Mouse (Mus musculus): ENCODE measurements around the gene Khdc4. TPM values are rescaled to one million over a fixed set of nuclear protein-coding genes. Genes with fewer than 3 reads are reported as not detected.
"Not testable (repeated sequence)": the region's sequence is repeated elsewhere in the genome, so short reads cannot be mapped to it uniquely, and the experiment has no call there.

The Khdc4 gene
- polyA plus RNA-seq, 1 experiment from 2014 or later: 122 TPM

DNA sequence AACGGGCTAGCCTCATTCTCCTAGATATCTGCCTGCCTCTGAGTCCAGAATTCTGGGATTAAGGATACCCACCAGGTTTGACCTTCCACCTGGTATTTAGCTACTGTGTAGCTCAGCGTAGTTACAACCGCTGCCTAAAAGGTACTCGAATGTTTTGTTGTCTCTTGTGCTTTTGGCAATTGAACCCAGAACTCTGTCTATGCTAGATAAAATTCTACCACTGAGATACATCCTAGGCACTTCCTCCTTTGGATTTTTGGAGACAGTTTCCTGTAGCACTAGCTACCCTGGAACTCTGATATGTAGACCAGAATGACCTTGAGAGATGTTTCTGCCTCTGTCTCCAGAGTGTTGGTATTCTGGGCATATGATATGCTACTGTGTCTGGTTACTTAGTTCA is 28.1 kb downstream of the Khdc4 start:
- Histone ChIP-seq H3K27ac (replicated peaks) (no peak overlapping the region), H3K9me3 (no peaks in the 10 kb centered on the region), H3K36me3 (peaks cover 56% of the 10 kb centered on the region), H3K4me3 (no peak overlapping the region), H3K4me1 (peaks cover 13% of the 10 kb centered on the region), H3K4me2 (replicated peaks) (no peak overlapping the region), H3K9ac (replicated peaks) (no peak overlapping the region), H3K27me3 (no peaks in the 10 kb centered on the region)
- no peak for ATAC-seq (ENCODE audit: low FRiP score, low read depth)
- 97% methylated on average over 4 of the region's 4 CpGs for WGBS

GRCm38 (mm10) chr3:88714725-88715124 is 29.1 kb downstream of the Khdc4 start:
- Histone ChIP-seq H3K27me3 (no peaks in the 10 kb centered on the region), H3K9me3 (no peaks in the 10 kb centered on the region), H3K9ac (replicated peaks) (no peak overlapping the region), H3K4me1 (peaks cover 18% of the 10 kb centered on the region), H3K27ac (replicated peaks) (no peak overlapping the region), H3K4me3 (no peak overlapping the region), H3K36me3 (peaks cover 50% of the 10 kb centered on the region), H3K4me2 (replicated peaks) (no peak overlapping the region)
- WGBS: 83% methylated on average over 2 of the region's 2 CpGs
- ATAC-seq (ENCODE audit: low FRiP score, low read depth): no peak

DNA sequence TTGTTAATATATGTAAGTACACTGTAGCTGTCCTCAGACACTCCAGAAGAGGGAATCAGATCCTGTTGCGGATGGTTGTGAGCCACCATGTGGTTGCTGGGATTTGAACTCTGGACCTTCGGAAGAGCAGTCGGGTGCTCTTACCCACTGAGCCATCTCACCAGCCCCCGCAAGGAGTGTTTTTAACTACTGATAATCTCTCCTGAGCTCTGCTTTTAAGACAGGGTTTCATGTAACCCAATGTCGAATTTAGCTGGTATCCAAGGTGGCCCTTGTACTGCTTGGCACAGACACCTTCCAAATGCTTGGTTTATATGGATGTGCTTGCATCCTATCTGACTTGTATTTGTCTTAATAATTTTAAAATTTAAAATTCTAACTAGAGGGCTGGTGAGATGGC is 30.1 kb downstream of the Khdc4 start:
- H3K4me2 ChIP-seq (replicated peaks); H3K27me3 ChIP-seq; H3K9me3 ChIP-seq; H3K27ac ChIP-seq (replicated peaks); H3K4me3 ChIP-seq; H3K9ac ChIP-seq (replicated peaks); ATAC-seq (ENCODE audit: low FRiP score, low read depth): not testable (repeated sequence)
- Histone ChIP-seq H3K36me3 (peaks cover 47% of the 10 kb centered on the region), H3K4me1 (peaks cover 18% of the 10 kb centered on the region)
- WGBS: 88% methylated on average over 5 of the region's 5 CpGs

- Histone ChIP-seq H3K36me3 (peaks cover 40% of the 10 kb centered on the region), H3K4me3 (peak within 1 kb of the TSS; percentile 85), H3K27me3 (no peaks in the 10 kb centered on the region), H3K9ac (replicated peaks) (peak within 1 kb of the TSS; percentile 69), H3K27ac (replicated peaks) (peak within 1 kb of the TSS; percentile 46), H3K4me1 (peaks cover 18% of the 10 kb centered on the region), H3K4me2 (replicated peaks) (peak within 1 kb of the TSS; percentile 84), H3K9me3 (no peaks in the 10 kb centered on the region)
- peak; percentile 97 for ATAC-seq (ENCODE audit: low FRiP score, low read depth)
- 2% methylated on average over 27 of the region's 27 CpGs for WGBS
Observed at GRCm38 (mm10) chr3:88716399-88717197, 31.0 kb downstream of the Khdc4 start, which contains the start of gene Rit1. TSS of gene Rit1 (plus strand) at chr3:88716838.

- Histone ChIP-seq H3K9ac (replicated peaks) (peak overlapping the region; percentile 69), H3K27me3 (no peaks in the 10 kb centered on the region), H3K4me3 (peak overlapping the region; percentile 85), H3K27ac (replicated peaks) (peak overlapping the region; percentile 46), H3K9me3 (no peaks in the 10 kb centered on the region), H3K4me1 (peaks cover 18% of the 10 kb centered on the region), H3K4me2 (replicated peaks) (peak overlapping the region; percentile 84), H3K36me3 (peaks cover 34% of the 10 kb centered on the region)
- WGBS: 7% methylated on average over 9 of the region's 9 CpGs
- ATAC-seq (ENCODE audit: low FRiP score, low read depth): peak; percentile 76
Observed at GRCm38 (mm10) chr3:88717198-88717798, 31.7 kb downstream of the Khdc4 start.

DNA sequence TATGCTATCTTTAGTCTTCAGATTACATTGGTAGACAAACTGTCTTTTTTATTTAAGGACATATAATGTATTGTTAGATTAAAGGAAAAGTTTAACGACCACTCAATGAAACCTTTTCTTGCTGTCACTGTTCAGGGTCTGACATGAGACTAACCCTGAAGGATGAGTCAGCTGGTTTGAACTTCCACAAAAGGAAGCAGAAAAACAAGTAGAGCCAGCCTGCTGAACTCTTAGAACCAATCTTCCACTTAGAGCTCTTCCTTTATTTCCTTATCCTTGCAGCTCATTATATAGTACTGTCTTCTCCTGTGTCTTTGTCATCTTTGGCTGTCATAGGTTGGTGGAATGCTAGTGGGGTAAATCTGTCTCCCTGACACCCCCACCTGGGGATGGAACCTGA is 32.2 kb downstream of the Khdc4 start:
- no peaks in the 10 kb centered on the region for H3K27me3 ChIP-seq
- no peak overlapping the region for H3K27ac ChIP-seq (replicated peaks)
- H3K9ac ChIP-seq (replicated peaks): no peak overlapping the region; the same call in 1 of the 2 replicates
- 78% methylated on average over 1 of the region's 1 CpGs for WGBS
- H3K9me3 ChIP-seq: no peaks in the 10 kb centered on the region
- peaks cover 30% of the 10 kb centered on the region for H3K36me3 ChIP-seq
- H3K4me3 ChIP-seq: peak overlapping the region; percentile 28
- H3K4me2 ChIP-seq (replicated peaks): peak overlapping the region; percentile 84
- peaks cover 18% of the 10 kb centered on the region for H3K4me1 ChIP-seq
- no peak for ATAC-seq (ENCODE audit: low FRiP score, low read depth)

DNA sequence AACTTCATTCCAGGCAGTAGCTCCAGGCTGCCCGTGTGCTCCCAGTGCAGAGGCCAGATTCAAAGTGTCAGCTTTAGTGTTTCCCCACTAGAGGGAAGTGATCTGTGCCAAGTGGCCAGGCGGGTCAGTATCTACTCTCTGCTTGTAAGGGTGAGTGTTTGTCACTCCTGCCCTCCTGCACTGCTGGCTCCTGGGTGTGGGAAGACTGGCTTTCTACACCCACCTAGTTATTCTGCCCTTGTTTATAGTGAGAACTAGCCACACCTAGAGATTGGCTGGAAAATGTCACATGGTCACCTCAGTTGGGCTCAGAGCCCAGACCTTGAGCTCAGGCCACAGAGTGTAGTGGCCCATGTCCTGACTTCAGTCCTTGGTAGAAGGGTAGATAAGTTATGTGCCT is 33.5 kb downstream of the Khdc4 start:
- H3K9ac ChIP-seq (replicated peaks): no peak overlapping the region
- H3K4me1 ChIP-seq: peaks cover 18% of the 10 kb centered on the region
- 79% methylated on average over 2 of the region's 2 CpGs for WGBS
- ATAC-seq (ENCODE audit: low FRiP score, low read depth): no peak
- no peak overlapping the region for H3K27ac ChIP-seq (replicated peaks)
- no peak overlapping the region for H3K4me2 ChIP-seq (replicated peaks)
- H3K36me3 ChIP-seq: peaks cover 26% of the 10 kb centered on the region
- H3K9me3 ChIP-seq: peaks cover 8% of the 10 kb centered on the region
- H3K27me3 ChIP-seq: no peaks in the 10 kb centered on the region
- no peak overlapping the region for H3K4me3 ChIP-seq

DNA sequence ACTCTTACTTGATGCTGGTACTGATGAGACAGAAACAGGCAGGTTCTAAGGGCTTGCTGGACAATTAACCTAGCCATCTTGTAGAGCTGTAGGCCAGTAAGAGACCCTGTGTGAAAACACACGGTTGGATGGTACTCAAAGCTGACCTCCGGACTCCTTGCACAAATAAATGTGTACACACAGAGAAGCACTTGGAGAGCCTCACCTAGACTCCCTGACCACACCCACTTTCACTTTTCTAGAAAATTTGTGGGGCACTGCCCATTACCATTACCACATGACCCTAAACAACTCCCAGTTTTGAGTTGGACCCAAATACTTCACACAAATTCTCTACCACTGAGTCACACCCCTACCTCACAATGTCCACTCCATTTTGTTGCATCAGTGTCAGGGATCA is 51.0 kb downstream of the Khdc4 start:
- no peaks in the 10 kb centered on the region for H3K27me3 ChIP-seq
- H3K27ac ChIP-seq (replicated peaks): no peak overlapping the region
- H3K4me3 ChIP-seq: no peak overlapping the region
- H3K36me3 ChIP-seq: peaks cover 49% of the 10 kb centered on the region
- H3K9ac ChIP-seq (replicated peaks): no peak overlapping the region
- H3K9me3 ChIP-seq: no peaks in the 10 kb centered on the region
- 90% methylated on average over 2 of the region's 2 CpGs for WGBS
- ATAC-seq (ENCODE audit: low FRiP score, low read depth): no peak
- H3K4me2 ChIP-seq (replicated peaks): no peak overlapping the region
- H3K4me1 ChIP-seq: no peaks in the 10 kb centered on the region

- Histone ChIP-seq H3K36me3 (peaks cover 56% of the 10 kb centered on the region), H3K4me1 (no peaks in the 10 kb centered on the region), H3K4me2 (replicated peaks) (no peak overlapping the region), H3K9me3 (no peaks in the 10 kb centered on the region), H3K27ac (replicated peaks) (no peak overlapping the region), H3K9ac (replicated peaks) (no peak overlapping the region), H3K27me3 (no peaks in the 10 kb centered on the region), H3K4me3 (no peak overlapping the region)
- no peak for ATAC-seq (ENCODE audit: low FRiP score, low read depth)
- WGBS: 62% methylated on average over 3 of the region's 3 CpGs
Observed at GRCm38 (mm10) chr3:88738641-88739040, 53.0 kb downstream of the Khdc4 start.

GRCm38 (mm10) chr3:88740147-88740546 is 54.5 kb downstream of the Khdc4 start:
- peaks cover 67% of the 10 kb centered on the region for H3K36me3 ChIP-seq
- H3K4me3 ChIP-seq: no peak overlapping the region
- 94% methylated on average over 3 of the region's 3 CpGs for WGBS

DNA sequence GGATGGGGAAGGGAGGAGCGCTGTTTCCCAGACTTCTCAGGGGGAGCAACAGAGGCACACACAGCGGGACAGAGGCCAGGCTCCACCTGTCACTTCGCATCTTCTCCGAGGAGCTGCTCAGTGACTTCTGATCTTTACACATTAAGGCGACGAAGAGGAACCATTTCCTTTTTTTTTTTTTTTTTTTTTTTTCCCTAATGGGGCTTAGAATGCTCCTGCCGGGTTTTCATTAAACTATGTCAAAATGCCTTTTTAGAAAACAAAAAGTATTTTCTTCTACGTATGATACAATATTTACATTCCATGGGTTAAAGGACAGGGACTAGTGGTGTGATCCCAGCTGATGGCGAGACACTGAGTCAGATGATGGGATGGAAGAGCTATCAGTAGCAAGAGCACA is 59.9 kb downstream of the Khdc4 start:
- Histone ChIP-seq H3K36me3 (peaks cover 89% of the 10 kb centered on the region), H3K4me1 (no peaks in the 10 kb centered on the region), H3K4me3 (no peak overlapping the region), H3K9me3 (peaks cover 24% of the 10 kb centered on the region), H3K27ac (replicated peaks) (no peak overlapping the region), H3K27me3 (no peaks in the 10 kb centered on the region), H3K4me2 (replicated peaks) (no peak overlapping the region), H3K9ac (replicated peaks) (no peak overlapping the region)
- no peak for ATAC-seq (ENCODE audit: low FRiP score, low read depth)
- 92% methylated on average over 9 of the region's 9 CpGs for WGBS

More at GRCm38 (mm10) chr3:88740147-88740546, 54.5 kb downstream of the Khdc4 start:
- H3K4me1 ChIP-seq: no peaks in the 10 kb centered on the region
- H3K4me2 ChIP-seq (replicated peaks): no peak overlapping the region
- H3K9me3 ChIP-seq: no peaks in the 10 kb centered on the region
- no peaks in the 10 kb centered on the region for H3K27me3 ChIP-seq
- H3K27ac ChIP-seq (replicated peaks): no peak overlapping the region
- ATAC-seq (ENCODE audit: low FRiP score, low read depth): no peak
- no peak overlapping the region for H3K9ac ChIP-seq (replicated peaks)

DNA sequence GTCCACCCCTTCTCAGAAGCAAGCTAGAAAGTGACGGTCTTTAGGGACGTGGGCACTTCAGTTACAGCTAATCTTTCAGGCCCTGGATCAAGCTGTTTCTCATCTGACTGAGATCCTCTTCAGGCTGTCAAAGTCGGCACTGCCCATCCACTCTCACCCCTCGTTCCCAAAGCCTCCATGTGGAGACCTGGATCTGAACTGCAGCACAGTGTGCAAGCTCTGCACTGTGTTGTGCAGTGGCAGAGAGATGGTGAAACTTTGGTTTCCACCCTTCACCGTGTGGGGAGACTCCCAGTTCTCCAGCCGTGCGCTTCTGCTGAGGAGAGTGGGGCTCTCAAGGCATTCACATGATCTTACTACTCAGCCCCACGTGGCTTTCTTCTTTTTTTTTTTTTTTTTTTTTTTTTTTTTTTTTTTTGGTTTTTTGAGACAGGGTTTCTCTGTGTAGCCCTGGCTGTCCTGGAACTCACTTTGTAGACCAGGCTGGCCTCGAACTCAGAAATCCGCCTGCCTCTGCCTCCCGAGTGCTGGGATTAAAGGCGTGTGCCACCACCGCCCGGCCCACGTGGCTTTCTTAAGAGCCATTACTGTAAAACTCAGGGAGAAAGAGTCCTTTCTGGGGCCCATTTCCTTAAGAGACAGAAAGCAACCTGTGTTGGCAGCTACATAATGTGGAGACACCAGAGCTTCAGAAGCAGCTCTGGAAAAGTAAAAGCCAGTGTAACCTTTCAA is 60.7 kb downstream of the Khdc4 start:
- no peak overlapping the region for H3K27ac ChIP-seq (replicated peaks)
- no peaks in the 10 kb centered on the region for H3K4me1 ChIP-seq
- no peak for ATAC-seq (ENCODE audit: low FRiP score, low read depth)
- 96% methylated on average over 14 of the region's 15 CpGs for whole genome bisulfite sequencing
- no peak overlapping the region for H3K4me3 ChIP-seq
- peaks cover 95% of the 10 kb centered on the region for H3K36me3 ChIP-seq
- H3K9ac ChIP-seq (replicated peaks): no peak overlapping the region
- no peak overlapping the region for H3K4me2 ChIP-seq (replicated peaks)
- peaks cover 24% of the 10 kb centered on the region for H3K9me3 ChIP-seq
- H3K27me3 ChIP-seq: no peaks in the 10 kb centered on the region

All from midbrain, embryonic 12.5 days (tissue).